Mouse (Mus musculus) gastrocnemius, adult 8-10 months (tissue): ENCODE measurements around the gene Mafb. TPM values are rescaled to one million over a fixed set of nuclear protein-coding genes. Genes with fewer than 3 reads are reported as not detected.
A peak's percentile ranks its signal among the peaks of the same experiment; 100 is the strongest.

Source experiments
- DNase-seq, 2 experiments: peaks; one replicate each; pipeline ENCODE4 v3.0.0; 2022; ENCODE audit warnings: low spot score in 2 of 2
- total RNA-seq, 4 experiments: library from RNA; stranded (reverse); gene quantifications; 2 replicates each; pipeline ENCODE4 v1.2.4; 2022

Gene Mafb
- total RNA-seq, 4 experiments from 2014 or later = 9.1 to 25.8 (median 17.9) TPM

DNA sequence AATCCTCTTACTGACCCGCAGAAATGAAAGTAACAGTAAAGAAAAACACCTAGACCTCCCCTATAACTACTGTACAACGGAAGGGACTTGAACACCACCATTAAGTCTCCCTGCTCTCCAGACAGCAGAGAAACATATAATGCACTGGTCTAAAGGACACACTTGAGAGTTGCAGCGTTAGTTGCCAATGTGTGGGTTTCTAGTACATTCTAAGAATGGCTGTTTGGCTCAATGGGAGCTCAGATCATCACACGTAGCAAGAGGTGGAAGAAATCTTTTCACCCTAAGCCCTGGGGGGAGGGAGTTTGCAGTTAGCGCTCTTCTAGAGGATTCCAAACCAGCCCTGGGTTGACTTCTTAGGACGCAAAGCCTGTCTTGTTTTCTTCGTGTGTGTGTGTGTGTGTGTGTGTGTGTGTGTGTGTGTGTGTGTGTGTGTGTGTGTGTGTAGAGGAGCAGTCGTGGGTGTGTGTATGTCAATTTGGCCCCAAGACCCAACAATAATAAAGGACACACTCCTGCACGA, 2.7 kb downstream of the Mafb start:
- DNase-seq = no peak

DNA sequence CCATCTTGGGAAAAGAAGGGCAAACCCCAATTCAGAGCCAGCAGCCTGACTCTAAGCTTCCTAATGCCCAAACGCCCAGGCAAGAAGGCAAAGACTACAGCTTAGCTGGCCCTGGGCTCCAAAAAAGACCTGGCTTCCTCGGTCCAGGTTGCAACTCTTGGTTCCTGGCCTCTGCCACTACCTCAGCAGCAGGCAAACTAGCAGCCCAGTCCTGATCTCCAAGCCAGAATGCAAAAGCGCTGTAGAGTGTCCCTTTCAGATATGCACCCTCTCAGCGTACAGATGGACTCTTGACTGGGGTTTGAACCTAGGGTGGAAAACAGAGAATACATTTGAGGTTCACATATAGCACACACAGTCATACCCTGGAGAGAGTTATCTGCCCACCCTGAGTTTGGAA, 3.7 kb downstream of the Mafb start:
- no peak for DNase-seq

DNA sequence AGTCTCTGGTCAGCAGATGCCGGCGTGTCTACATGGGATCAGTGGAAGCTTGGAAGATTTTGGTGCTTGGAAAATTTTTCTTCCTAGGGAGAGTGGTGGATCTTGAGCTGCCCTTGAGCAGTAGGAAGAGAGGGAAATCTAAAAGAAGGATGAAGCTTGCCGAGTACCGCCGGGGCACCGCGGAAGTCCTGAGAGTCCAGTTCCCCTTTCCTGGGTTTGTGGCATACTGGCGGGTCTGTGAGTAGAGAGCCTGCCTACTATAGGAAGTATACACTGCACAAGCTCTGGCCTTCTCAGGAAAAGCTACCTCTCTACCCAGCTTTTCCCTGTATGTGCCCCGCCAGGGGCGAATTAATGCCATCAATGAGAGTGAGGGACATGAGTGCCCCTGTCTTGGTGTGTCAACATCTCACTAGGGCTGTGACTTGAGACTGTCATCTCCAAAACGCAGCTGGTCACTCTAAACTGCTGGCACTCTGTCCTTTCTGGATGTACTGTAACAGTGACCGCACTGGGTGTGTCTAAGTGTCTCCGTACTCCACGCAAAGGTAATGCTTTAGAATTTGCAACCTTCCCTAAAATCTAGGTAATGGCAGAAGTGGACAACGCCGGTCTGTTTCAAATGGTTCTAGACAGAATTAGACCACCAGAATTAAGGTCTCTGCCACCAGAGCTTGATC, 5.3 kb downstream of the Mafb start:
- no peak for DNase-seq

DNA sequence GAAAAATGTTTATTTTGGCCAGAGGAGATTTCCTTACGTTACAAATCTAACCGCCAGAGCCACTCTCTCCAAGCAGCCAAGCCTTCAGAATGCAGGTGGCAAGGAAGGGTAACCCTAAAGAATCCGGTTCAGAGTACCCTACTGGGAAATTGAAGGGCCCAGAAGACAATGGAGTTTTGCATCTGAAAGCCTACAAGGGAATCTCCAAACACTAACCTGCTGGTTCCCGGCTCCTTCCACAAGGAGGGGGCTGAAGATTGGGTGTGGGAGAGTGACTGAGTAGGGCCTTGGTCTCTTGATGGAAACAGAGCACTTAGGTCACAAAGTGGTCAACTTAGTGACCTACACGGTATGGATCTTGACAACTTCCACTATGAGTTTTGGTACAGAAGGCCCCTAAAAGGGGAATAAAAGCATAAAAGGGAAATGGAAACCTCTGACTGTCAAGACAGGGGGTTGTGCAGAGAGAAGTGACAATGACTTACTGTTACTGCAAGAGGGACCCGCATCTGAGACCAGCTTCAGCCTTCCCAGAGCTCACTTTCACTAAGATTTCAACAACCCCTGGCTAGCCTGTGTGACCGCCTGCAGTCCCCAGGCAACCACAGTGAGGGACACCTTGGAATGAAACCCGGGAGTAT, 6.5 kb downstream of the Mafb start:
- no peak for DNase-seq

DNA sequence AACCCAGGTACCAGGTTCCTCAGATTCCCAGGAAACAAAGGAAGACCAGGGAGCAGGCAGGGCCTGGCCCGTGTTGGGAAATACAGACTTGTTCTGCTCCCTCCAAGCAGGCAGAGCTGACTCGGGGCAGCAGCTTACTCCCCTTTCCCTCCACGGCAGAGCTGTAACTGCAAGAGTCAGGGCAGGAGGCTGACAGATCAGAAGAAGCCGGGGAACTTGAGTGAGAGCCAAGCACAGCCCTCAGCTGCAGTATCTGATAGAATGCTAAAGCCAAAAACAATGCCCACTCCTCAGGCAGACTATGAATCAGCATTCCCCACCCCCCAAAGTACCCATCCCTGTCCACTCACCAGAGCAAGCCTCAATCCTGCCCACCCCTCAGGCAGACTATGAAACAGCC, 8.0 kb downstream of the Mafb start:
- no peak for DNase-seq

DNA sequence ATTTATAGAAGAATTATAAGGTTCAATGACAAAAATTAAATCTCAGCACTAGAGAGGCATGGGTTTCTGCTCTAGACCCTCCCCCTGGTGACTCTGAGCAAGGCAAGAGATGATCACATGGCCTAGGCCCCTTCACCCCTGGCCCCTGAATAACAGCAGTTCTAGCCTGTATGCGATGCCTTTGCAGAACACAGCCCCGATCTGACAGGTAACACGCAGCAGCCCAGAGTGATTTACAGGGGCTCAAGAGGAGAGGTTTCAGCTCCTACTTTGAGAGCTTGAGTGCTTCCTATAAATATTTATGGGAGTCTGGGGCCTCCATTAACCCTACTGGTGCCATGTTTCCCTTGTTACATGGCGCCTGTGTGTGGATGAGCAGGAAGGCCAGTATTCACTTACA, 9.4 kb downstream of the Mafb start:
- no peak for DNase-seq

DNA sequence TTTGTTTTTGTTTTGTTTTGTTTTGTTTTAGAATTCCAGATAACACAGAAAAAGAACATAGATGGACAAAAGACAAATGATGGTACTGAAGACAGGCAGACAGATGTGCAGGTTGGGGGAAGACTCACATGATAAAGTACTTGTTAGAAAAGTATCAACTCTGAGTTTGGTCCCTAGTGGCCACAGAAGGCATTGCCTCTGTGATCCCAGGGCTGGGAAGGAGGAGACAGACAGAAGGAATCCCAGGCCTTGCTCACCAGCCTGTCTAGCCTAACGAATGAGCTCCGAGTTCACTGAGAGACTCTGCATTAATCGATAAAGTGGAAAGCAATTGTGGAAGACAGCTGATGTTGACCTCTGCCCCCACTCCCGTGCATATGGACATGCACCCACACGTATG, 10.7 kb downstream of the Mafb start:
- DNase-seq = no peak

DNA sequence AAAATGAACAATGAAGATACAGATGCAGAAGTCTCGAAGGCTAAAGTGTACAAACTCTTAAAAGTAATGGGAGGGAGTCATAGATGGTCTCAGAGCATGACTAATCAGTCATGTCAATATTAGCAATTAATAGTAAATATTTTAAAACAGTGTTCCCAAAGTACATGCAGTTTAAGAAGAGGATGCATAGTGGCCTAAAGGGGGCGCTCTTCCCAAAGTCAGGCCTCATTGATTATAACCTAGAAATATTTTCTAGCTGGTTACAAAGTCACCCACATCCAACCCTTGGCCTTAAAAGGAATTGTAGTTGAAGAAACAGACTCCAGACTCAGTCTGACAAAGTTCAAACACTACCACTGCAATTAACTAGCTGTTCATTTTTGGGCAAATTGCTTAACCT, 12.5 kb downstream of the Mafb start:
- no peak for DNase-seq

DNA sequence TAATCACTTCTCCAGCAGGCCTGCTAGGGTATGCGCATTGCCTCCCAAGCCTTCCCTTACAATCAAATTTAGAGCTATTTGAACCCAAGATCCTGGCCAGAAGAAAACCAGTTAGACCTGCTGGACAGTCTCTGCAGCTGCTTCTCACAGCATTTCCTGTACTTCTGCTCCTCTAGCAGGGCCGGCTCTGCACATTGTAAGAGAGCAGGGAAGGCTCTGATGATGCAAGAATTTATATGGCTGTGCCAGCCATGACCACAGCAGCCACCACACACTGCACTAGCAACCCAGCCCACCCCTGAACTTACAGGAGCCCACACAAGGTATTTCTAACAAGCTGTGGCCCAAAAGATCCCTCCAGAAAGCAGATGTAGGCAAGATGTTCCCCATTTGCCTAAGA, 13.3 kb downstream of the Mafb start:
- DNase-seq = no peak

DNA sequence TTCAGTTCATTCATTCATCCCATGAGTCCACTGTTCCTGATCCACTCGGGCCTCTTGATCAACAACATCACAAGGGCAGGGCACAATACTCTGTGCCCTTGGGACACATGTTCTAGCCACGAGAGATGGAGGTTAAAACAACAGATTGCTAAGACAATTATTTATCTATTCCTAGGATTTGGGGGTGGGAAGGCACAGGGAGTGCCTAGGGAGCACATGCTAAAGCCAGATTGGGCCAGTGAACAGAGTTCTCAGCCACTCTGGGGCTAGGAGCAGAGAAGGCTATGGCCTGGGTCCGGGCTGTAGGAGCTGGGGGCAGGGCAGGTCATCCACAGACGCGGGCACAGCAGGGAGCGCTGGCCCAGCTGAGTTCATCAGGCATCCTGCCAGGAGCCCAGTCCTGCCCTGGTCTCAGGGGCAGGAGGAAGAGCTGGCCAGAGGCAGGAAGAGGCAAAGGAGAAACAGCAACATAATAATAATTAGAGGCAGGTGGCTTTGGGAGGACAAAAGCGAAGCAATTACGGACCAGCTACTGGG, 15.8 kb downstream of the Mafb start:
- DNase-seq = no peak

DNA sequence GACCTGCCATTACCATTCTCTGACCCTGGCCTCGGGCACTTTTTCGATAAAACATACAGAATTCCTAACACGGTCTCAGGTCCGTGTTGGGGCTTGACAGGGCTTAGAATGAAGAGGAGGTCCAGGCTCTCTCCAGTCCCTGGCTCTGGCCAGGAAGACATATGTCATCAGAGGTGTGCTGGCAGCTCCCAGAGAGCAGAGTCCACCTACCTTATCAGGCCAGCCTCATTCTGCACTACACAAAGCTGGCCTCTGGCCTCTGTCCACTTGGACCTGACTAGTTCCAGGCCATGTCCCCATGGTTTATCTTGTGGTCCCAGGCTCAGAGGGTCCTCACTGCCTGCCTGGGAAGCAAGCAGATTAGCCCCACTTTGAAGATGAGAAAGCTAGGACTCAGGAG, 17.3 kb downstream of the Mafb start:
- DNase-seq = no peak

DNA sequence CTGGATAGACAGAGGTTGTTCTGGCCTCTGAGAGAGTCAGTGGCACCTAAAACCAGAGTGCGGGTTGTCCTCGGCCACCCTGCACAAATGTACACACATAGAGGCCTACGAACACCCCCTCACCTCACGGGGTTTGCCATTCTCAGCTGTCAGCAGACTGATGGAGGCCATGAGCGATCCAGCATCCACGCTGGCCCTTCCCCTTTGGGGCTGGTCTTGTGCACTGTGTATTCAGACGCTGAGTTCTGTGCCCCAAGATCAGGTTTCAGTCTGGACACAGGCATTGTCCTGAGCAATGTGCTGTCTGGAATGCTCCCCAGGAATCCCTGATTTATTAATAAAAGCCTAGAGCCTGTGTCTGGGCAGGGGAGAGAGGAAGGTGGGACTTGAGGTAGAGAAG, 18.1 kb downstream of the Mafb start:
- no peak for DNase-seq

DNA sequence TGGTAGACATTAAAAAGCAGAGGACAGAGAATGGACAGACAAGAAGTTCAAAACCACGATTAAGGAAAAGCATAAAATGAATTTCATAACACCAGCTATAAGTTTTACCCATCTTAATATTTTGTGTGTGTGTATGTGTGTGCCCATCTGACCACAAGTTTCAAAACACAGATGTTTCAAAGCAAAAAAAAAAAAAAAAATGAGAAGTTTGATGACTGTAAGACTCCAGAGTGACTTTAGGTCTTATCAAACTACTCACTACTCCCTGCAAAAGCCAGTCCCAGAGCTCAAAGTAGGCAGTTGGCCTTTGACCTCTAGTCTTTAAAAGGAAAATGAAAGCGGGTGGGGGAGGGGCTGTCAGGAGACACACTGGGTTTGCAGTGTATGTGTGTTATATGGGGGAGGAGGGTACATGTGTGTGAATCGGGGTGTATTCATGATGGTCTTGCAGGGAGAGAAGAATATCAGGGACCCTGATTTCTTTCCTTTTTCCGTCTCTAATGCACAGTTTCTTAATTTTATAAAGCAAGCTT, 18.7 kb downstream of the Mafb start:
- no peak for DNase-seq

DNA sequence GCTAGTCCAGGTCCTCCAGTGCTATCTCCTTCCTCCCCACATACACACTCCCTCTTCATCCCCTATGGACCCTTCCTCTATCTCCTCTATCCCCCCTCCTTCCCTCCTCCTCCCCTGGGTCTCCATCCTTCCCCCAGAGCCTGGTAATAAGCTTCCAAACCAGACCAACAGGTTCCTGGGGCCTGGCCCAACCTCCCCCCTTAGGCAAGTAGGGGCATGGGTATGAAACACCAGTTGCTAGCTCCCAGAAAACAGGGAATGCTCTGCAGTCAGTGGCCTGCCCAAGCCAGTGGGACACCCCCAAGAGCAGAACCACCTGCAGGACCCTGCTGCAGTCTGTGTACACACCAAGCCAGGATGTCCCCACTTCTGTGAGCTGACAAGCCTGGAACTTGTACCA, 21.2 kb downstream of the Mafb start:
- DNase-seq = no peak

DNA sequence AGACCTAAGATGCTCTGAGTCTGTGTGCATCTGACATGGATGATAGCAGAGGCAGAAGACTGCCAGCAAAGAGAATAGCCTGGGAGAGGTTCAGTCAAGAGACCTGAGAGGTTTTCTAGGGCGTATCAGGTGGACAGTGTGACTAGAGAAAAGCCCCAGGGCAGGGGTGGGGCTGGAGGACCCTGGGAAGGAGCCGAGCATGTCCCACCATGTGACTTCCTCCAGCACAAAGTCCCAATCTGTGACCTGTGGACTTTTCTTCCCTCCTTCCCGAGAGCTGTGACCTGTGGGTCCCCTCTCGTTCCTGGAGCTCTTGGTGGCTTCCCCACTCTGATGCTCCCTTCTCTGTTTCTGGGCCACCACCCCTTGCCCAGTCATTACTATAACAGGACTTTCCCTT, 26.7 kb downstream of the Mafb start:
- no peak for DNase-seq

DNA sequence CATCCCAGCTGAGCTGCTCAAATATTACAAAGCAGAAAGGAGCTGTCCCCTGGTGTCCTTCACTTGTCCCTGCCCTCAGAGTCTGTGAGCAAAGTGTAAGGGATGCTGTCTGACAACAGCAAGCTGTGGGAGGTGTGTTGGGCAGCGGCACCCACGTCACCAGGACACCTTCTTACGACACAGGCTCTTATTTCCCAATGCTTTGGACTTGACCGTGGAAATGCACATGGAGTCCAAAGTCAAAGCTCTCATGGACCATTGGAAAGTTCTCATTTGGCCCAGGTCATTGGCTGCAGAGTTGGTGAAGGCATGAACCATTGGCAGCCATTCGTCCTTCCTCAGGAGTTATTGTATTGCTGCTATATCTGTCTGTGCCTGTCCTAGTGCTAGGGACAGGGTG, 27.3 kb downstream of the Mafb start:
- no peak for DNase-seq

DNA sequence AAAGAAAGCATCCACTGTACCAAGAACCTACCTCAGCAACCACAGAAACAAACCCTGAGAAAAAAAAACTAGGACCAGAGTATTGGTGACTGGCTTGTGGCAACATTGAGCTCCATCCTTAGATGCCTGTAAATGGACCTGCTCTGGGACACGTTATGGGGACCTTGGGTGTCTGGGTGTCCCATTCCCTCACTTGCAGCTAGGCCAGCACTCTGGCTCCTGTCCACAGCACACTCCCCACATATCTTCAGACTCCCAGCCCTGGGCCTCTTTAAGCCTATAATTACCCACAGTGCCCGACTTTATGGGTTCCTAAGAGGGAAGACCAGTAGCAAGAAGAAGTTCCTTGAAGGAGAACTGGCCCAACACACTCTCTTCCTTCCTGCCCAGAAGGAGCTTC, 30.8 kb downstream of the Mafb start:
- peak; percentile 31 to 46 for DNase-seq

DNA sequence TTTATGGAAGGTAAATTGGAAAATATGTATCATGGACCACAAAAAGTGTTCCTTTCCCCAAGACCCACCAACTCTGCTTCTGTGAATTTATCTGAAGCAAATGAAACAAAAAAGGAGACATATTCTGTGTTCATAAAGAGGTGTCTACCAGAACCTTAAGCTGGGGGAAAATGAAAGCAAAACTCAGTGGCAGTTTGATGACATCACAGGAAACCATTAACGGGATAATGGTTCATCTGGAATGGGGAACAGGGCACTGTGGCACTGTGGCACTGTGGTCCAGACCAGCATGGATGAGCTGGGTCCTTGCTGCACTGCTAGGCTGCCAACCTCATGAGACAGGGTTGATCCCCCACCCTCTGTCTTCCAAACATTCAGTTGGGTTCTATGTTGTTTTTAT, 31.8 kb downstream of the Mafb start:
- no peak for DNase-seq

DNA sequence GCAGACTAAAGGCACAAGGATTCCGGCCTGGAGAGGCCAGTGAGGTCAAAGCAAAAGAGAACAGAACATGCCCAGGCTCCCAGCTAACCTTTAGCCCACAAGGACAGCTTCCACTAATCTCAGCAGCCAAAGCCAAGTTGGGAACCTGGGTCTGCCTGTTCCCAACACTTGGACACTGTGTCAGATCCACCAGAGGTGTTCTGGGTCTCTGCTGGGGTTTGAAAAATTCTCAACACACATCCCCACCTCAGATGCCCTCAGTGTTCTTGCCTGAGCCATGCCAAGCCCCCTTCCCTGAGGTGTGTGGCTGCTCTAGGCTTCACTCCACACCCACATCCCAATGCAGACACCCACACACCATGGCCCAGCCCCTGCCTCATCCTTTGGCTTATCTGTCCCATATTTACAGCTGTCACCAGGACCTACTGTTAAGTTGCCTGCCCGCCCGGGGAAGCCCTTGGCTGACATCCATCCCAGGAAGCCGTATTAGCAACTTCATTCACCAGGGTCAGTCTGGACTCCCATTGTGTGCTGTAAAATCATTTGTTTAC, 32.7 kb downstream of the Mafb start, which contains the start of gene Gm826:
Gene Gm826, minus strand, starts transcription at position 52 of the 551 bp plus-strand sequence.
- no peak for DNase-seq

DNA sequence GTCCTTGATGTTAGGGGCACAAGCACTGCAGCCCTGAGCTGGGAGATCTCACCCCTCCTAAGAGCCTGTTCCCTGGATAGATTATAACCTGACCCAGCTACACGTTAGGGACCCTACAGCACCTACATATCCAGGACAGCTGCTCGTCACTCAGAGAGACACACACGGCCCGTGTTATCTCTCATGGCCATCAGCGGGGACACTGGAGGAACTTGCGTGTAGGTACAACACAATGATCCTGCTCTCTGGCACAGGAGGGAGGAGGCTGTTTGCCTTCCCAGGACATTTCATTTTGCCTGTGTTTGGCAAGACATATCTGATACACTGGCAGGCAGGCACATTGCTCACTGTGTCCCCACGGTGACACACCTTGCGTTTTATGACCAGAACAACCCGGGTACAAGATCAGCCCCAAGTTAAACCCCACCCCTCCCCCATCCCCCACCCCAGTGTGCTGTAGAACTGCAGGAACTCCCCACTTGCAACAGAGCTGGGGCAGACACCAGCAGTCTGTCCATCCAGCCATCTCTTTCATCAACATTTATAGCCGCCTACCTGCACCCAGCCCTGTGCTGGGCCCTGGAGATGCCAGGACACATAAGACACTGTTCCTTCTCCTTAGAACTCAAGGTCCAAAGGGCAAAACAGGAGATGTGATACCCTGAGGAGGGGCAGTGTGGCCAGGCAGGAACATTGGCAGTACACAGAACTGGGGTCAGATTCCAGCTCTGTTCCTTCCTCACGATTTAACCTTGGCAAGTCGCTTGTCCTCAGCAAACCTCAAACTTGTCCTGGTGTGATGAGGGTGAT, 34.1 kb downstream of the Mafb start:
- DNase-seq = peak in 1 of 2 experiments; percentile 30

DNA sequence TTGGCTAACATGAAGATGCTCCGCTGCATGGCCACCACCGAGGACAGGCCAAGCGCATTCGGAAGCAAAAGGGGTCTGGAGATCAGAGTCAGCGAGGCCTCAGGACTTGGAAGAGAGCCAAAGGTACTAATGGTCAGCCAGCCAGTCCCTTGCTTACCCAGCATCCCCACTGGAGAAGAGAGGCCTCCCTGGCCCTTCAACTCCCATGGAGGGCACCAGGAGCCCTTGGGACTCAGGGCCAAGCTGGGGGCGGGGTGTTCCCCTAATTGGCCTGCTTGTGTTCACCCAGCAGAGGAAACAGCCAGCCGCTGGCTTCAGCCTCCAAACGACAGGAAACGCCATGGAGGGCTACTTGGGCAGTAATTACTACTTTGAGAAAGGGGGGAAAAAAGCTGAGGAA, 38.0 kb downstream of the Mafb start:
- no peak for DNase-seq

DNA sequence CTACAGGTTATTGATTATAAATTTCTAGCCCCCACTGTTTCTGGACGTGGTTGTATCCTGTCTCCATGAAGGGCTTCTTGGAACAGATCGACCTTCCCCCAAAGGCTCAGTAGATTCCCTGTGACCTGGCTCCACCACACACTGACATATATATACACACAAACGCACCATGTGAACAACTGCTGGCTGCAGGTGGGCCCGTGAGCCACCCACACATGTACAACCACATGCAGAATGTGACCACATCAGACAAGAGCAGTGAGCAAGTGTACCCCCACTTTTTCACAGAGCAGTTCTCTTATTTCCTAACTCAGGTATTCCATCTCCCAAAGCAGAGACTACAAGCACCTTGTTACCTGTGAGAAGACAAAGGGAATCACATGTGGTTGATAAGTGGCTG, 39.1 kb downstream of the Mafb start:
- DNase-seq = no peak
